Mouse (Mus musculus) neural tube, embryonic 15.5 days (tissue): Measurements from ENCODE around the gene Sdk2. TPM values are rescaled to one million over a fixed set of nuclear protein-coding genes. Genes with fewer than 3 reads are reported as not detected.

Source experiments
- ATAC-seq: fragments of 200-750 bp; cut with Nextera tagmentation; 2 replicates; pipeline ENCODE4 v1.8.0; 2017; ENCODE audit warnings: mild to moderate bottlenecking, moderate TSS enrichment, moderate library complexity; ENCODE audit not compliant: low FRiP score
- H3K27ac ChIP-seq: fragments of 300-500 bp; sonication (generic); replicated peaks from 2 replicates; pipeline ENCODE4 v1.5.1; 2015; ENCODE audit warnings: mild to moderate bottlenecking, inconsistent platforms
- H3K27me3 ChIP-seq: fragments of 300-500 bp; sonication (generic); replicated peaks from 2 replicates; pipeline ENCODE4 v1.6.1; 2015; ENCODE audit warnings: inconsistent platforms
- H3K36me3 ChIP-seq: fragments of 300-500 bp; sonication (generic); 2 replicates; pipeline ENCODE4 v1.6.1; 2015; ENCODE audit warnings: inconsistent platforms
- H3K4me1 ChIP-seq: fragments of 300-500 bp; sonication (generic); 2 replicates; pipeline ENCODE4 v1.6.1; 2015; ENCODE audit warnings: inconsistent platforms
- H3K4me2 ChIP-seq: fragments of 300-500 bp; sonication (generic); 2 replicates; pipeline ENCODE4 v1.6.1; 2015; ENCODE audit warnings: inconsistent platforms, mild to moderate bottlenecking, moderate library complexity
- H3K4me3 ChIP-seq: fragments of 300-500 bp; sonication (generic); replicated peaks from 2 replicates; pipeline ENCODE4 v1.5.1; 2015; ENCODE audit warnings: mild to moderate bottlenecking, inconsistent platforms
- H3K9ac ChIP-seq: fragments of 300-500 bp; sonication (generic); replicated peaks from 2 replicates; pipeline ENCODE4 v1.6.1; 2015; ENCODE audit warnings: mild to moderate bottlenecking, inconsistent platforms
- H3K9me3 ChIP-seq: fragments of 300-500 bp; sonication (generic); replicated peaks from 2 replicates; pipeline ENCODE4 v1.6.1; 2016; ENCODE audit warnings: inconsistent platforms
- WGBS: fragments of 180-500 bp; shearing (Covaris S2); methylation state at CpG from one replicate; pipeline ENCODE4 v1.1.7; 2015; ENCODE audit warnings: mixed read lengths; 5-methylcytosine and 5-hydroxymethylcytosine counted together
- polyA plus RNA-seq: library from polyadenylated mRNA; unstranded; fragments of >200 nt; fragmentation: Nextera tagmentation; extraction: Ambion mirVana; gene quantifications from 2 replicates; pipeline ENCODE4 v1.2.1, GENCODE M21; 2015

Gene Sdk2
- polyA plus RNA-seq, 1 experiment from 2014 or later, result 4.6 TPM

GRCm38 (mm10) chr11:113819001-113819400 is 247.8 kb downstream of the Sdk2 start:
- no peaks in the 10 kb centered on the region for H3K27me3 ChIP-seq
- 0 out of 2 replicates have a peak, but pooled peaks cover 4% of the 10 kb centered on the region for H3K4me1 ChIP-seq
- H3K4me3 ChIP-seq, result no peak overlapping the region
- H3K36me3 ChIP-seq, result no peaks in the 10 kb centered on the region; the same call in 1 of the 2 replicates
- no peaks in the 10 kb centered on the region for H3K9me3 ChIP-seq
- H3K9ac ChIP-seq, result no peak overlapping the region
- 48% methylated on average over 1 of the region's 1 CpGs for WGBS
- no peak overlapping the region for H3K27ac ChIP-seq
- H3K4me2 ChIP-seq, result no peak overlapping the region
- ATAC-seq, result no peak

- 60% methylated on average over 12 of the region's 12 CpGs for WGBS
- no peak overlapping the region for H3K9ac ChIP-seq
- H3K9me3 ChIP-seq, result no peaks in the 10 kb centered on the region
- H3K4me3 ChIP-seq, result no peak overlapping the region
- no peak overlapping the region for H3K4me2 ChIP-seq
- H3K36me3 ChIP-seq, result no peaks in the 10 kb centered on the region; the same call in 1 of the 2 replicates
- H3K4me1 ChIP-seq, result 0 out of 2 replicates have a peak, but pooled peaks cover 4% of the 10 kb centered on the region
- ATAC-seq, result no peak
- H3K27ac ChIP-seq, result no peak overlapping the region
- no peaks in the 10 kb centered on the region for H3K27me3 ChIP-seq
These were observed 249.8 kb downstream of the Sdk2 start for GRCm38 (mm10) chr11:113816971-113817548.

DNA sequence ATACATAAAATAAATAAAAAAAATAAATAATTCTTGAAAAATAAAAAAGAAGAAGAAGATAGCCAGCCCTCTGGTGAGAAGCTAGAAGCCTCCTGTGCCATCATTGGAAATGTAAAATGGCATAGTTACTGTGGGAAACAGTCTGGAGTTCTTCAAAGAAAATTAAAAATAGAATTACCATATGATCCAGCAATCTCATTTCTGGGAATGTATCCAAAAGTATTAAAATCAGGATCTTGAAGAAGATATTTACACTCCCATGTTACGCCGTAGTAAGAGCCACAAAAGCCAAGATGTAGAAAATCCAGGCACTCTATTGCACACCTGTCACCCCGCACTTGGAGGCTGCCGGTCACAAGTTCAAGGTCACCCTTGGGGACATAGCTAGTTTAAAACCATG is 250.4 kb downstream of the Sdk2 start:
- H3K4me2 ChIP-seq, result no peak overlapping the region
- H3K36me3 ChIP-seq, result no peaks in the 10 kb centered on the region; the same call in 1 of the 2 replicates
- WGBS, result 83% methylated on average over 4 of the region's 4 CpGs
- H3K9ac ChIP-seq, result no peak overlapping the region
- H3K27me3 ChIP-seq, result no peaks in the 10 kb centered on the region
- H3K4me3 ChIP-seq, result no peak overlapping the region
- ATAC-seq, result no peak
- peak overlapping the region; percentile 42; the same call in 1 of the 2 replicates for H3K27ac ChIP-seq
- H3K9me3 ChIP-seq, result no peaks in the 10 kb centered on the region
- H3K4me1 ChIP-seq, result 0 out of 2 replicates have a peak, but pooled peaks cover 4% of the 10 kb centered on the region

- Histone ChIP-seq H3K4me2 (no peak overlapping the region), H3K9ac (no peak overlapping the region), H3K9me3 (no peaks in the 10 kb centered on the region), H3K4me1 (peaks cover 8% of the 10 kb centered on the region), H3K27me3 (no peaks in the 10 kb centered on the region), H3K4me3 (no peak overlapping the region), H3K27ac (no peak overlapping the region), H3K36me3 (no peaks in the 10 kb centered on the region)
- 62% methylated on average over 20 of the region's 20 CpGs for WGBS
- 0 out of 2 replicates have a peak, but pooled peaks have one; percentile 5 for ATAC-seq
These were observed 255.1 kb downstream of the Sdk2 start for GRCm38 (mm10) chr11:113811546-113812339.

- Histone ChIP-seq H3K4me3 (no peak overlapping the region), H3K36me3 (no peaks in the 10 kb centered on the region), H3K9ac (0 out of 2 replicates have a peak overlapping the region, but pooled peaks have one; percentile 11), H3K27me3 (no peaks in the 10 kb centered on the region), H3K4me1 (peaks cover 12% of the 10 kb centered on the region), H3K27ac (no peak overlapping the region), H3K4me2 (no peak overlapping the region), H3K9me3 (no peaks in the 10 kb centered on the region)
- ATAC-seq, result peak; percentile 84
- 40% methylated on average over 24 of the region's 24 CpGs for WGBS
These were observed 256.0 kb downstream of the Sdk2 start for GRCm38 (mm10) chr11:113810638-113811545.

DNA sequence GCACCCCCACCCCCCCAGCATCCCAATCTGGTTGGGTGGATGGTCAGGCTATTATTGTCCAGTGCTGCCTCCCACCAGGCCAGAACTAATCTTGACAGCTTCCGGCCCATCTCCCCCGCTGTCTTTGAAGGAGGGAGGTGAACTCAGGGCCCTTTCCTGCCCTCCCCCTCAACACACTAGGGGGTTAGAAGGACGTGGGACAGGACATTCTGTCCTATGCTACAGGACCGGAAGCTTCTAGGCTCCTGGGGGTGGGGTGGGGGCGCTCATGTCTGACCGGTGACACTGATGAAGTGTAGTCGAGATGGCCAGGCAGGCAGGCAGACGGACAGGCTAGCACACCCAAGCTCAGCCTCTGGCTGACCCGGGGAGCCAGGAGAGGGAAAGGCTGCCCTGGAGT is 259.8 kb downstream of the Sdk2 start:
- H3K36me3 ChIP-seq, result no peaks in the 10 kb centered on the region
- WGBS, result 33% methylated on average over 9 of the region's 9 CpGs
- no peaks in the 10 kb centered on the region for H3K27me3 ChIP-seq
- H3K9ac ChIP-seq, result no peak overlapping the region
- no peak overlapping the region; the same call in 1 of the 2 replicates for H3K27ac ChIP-seq
- ATAC-seq, result 0 out of 2 replicates have a peak, but pooled peaks have one; percentile 16
- H3K4me1 ChIP-seq, result peaks cover 23% of the 10 kb centered on the region
- H3K9me3 ChIP-seq, result no peaks in the 10 kb centered on the region
- H3K4me2 ChIP-seq, result no peak overlapping the region
- no peak overlapping the region for H3K4me3 ChIP-seq

GRCm38 (mm10) chr11:113806382-113807077 is 260.3 kb downstream of the Sdk2 start:
- no peak for ATAC-seq
- Histone ChIP-seq H3K9me3 (no peaks in the 10 kb centered on the region), H3K36me3 (no peaks in the 10 kb centered on the region), H3K4me2 (no peak overlapping the region), H3K27me3 (no peaks in the 10 kb centered on the region), H3K27ac (peak overlapping the region; percentile 30; the same call in 1 of the 2 replicates), H3K4me1 (peaks cover 23% of the 10 kb centered on the region), H3K9ac (no peak overlapping the region), H3K4me3 (no peak overlapping the region)
- 47% methylated on average over 9 of the region's 9 CpGs for WGBS

- 77% methylated on average over 10 of the region's 10 CpGs for WGBS
- Histone ChIP-seq H3K4me2 (no peak overlapping the region), H3K4me1 (peaks cover 21% of the 10 kb centered on the region), H3K9me3 (no peaks in the 10 kb centered on the region), H3K27ac (peak overlapping the region; percentile 30; the same call in 1 of the 2 replicates), H3K9ac (no peak overlapping the region), H3K4me3 (no peak overlapping the region), H3K27me3 (no peaks in the 10 kb centered on the region), H3K36me3 (no peaks in the 10 kb centered on the region)
- ATAC-seq, result no peak
These were observed 260.9 kb downstream of the Sdk2 start for GRCm38 (mm10) chr11:113805974-113806373.

DNA sequence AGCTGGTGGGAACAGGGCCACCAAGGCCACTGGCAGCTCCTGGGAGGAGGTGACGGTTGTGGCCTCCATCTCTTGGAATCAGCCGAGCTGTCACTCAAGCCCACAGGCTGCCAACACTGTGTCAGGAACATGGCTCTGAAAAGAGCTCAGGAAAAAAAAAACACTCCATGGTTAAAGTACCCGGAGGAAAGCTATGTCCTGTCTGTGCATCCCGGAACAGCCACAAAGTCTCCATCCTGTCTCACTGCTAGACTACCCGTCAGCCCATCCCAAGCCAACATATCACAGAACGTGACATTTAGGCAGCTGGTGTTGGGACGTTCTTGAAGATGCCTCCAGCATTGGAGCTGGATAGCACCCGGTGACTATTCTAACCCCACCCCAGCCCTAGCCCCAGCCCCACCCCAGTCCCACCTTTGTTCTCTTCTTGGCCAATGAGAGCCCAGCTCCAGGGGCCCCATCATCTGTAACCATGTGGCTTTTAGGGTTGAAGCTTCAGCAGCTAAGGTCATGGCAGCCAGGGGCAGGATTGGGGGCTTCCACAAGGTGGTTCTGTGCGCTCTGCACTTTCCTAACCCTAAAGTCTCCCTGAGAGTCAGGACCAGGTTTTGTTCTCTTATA is 263.4 kb downstream of the Sdk2 start:
- H3K4me1 ChIP-seq, result peaks cover 24% of the 10 kb centered on the region
- H3K36me3 ChIP-seq, result no peaks in the 10 kb centered on the region; the same call in 1 of the 2 replicates
- H3K4me2 ChIP-seq, result no peak overlapping the region
- H3K9ac ChIP-seq, result no peak overlapping the region
- ATAC-seq, result no peak
- no peaks in the 10 kb centered on the region for H3K9me3 ChIP-seq
- no peaks in the 10 kb centered on the region for H3K27me3 ChIP-seq
- H3K4me3 ChIP-seq, result no peak overlapping the region
- no peak overlapping the region for H3K27ac ChIP-seq
- WGBS, result 70% methylated on average over 9 of the region's 9 CpGs

DNA sequence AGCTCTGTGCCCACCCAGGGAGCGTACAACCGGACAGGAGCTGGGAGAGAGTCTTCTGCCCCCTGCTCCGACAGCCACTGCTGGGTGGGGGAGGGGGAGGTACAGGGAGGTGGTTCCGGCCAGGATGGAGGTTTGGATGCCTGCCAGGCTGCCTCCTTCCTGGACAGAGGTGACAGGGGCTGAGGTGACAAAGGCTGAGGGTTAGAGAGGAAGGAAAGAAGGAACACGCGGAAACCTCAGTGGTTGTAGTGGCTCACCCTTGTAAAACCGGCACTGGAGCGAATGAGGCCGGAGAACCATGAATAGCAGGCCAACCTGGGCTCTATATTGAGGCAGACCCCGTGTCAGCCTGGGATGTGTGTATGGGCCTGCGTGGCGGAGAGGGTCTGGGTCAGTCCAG is 264.4 kb downstream of the Sdk2 start:
- Histone ChIP-seq H3K4me3 (no peak overlapping the region), H3K27me3 (no peaks in the 10 kb centered on the region), H3K4me2 (no peak overlapping the region), H3K36me3 (no peaks in the 10 kb centered on the region; the same call in 1 of the 2 replicates), H3K9ac (no peak overlapping the region), H3K4me1 (peaks cover 31% of the 10 kb centered on the region), H3K9me3 (no peaks in the 10 kb centered on the region), H3K27ac (no peak overlapping the region)
- 60% methylated on average over 12 of the region's 12 CpGs for WGBS
- no peak for ATAC-seq
